Mouse (Mus musculus): Measurements from ENCODE around the gene Gp9.
A peak's percentile ranks its signal among the peaks of the same experiment; 100 is the strongest.

The Gp9 gene

GRCm38 (mm10) chr6:87777842-87778241 lies at the start of gene Gp9:
Gp9 (plus strand) TSS chr6:87778072.
- no peak for DNase-seq (ENCODE audit: low spot score)

GRCm38 (mm10) chr6:87728102-87728501 lies 49.8 kb upstream of the Gp9 start:
- no peak for DNase-seq (ENCODE audit: low spot score)

- DNase-seq (ENCODE audit: low spot score): no peak
Observed at GRCm38 (mm10) chr6:87730141-87730540, 47.7 kb upstream of the Gp9 start.

GRCm38 (mm10) chr6:87730591-87731462 lies 47.0 kb upstream of the Gp9 start, which contains the start of gene Efcc1:
Efcc1 (plus strand) TSS chr6:87730869.
- DNase-seq (ENCODE audit: low spot score): peak; percentile 21

GRCm38 (mm10) chr6:87731463-87732095 lies 46.3 kb upstream of the Gp9 start:
- DNase-seq (ENCODE audit: low spot score): no peak

- no peak for DNase-seq (ENCODE audit: low spot score)
Observed at GRCm38 (mm10) chr6:87732151-87733011, 45.5 kb upstream of the Gp9 start.

- no peak for DNase-seq (ENCODE audit: low spot score)
Observed at GRCm38 (mm10) chr6:87733131-87733930, 44.5 kb upstream of the Gp9 start.

- DNase-seq (ENCODE audit: low spot score): peak; percentile 26
Observed at GRCm38 (mm10) chr6:87734136-87734535, 43.7 kb upstream of the Gp9 start.

GRCm38 (mm10) chr6:87736923-87737322 lies 40.9 kb upstream of the Gp9 start:
- no peak for DNase-seq (ENCODE audit: low spot score)

GRCm38 (mm10) chr6:87737921-87738626 lies 39.8 kb upstream of the Gp9 start:
- no peak for DNase-seq (ENCODE audit: low spot score)

GRCm38 (mm10) chr6:87739898-87740297 lies 38.0 kb upstream of the Gp9 start:
- DNase-seq (ENCODE audit: low spot score): no peak

GRCm38 (mm10) chr6:87740496-87740895 lies 37.4 kb upstream of the Gp9 start:
- DNase-seq (ENCODE audit: low spot score): no peak

- DNase-seq (ENCODE audit: low spot score): no peak
Observed at GRCm38 (mm10) chr6:87741978-87742377, 35.9 kb upstream of the Gp9 start.

- DNase-seq (ENCODE audit: low spot score): no peak
Observed at GRCm38 (mm10) chr6:87742804-87743203, 35.1 kb upstream of the Gp9 start.

GRCm38 (mm10) chr6:87743281-87743680 lies 34.6 kb upstream of the Gp9 start:
- DNase-seq (ENCODE audit: low spot score): no peak

GRCm38 (mm10) chr6:87744632-87745031 lies 33.2 kb upstream of the Gp9 start:
- DNase-seq (ENCODE audit: low spot score): no peak

- no peak for DNase-seq (ENCODE audit: low spot score)
Observed at GRCm38 (mm10) chr6:87745301-87745700, 32.6 kb upstream of the Gp9 start.

GRCm38 (mm10) chr6:87746059-87746458 lies 31.8 kb upstream of the Gp9 start:
- DNase-seq (ENCODE audit: low spot score): no peak

- DNase-seq (ENCODE audit: low spot score): no peak
Observed at GRCm38 (mm10) chr6:87746849-87747248, 31.0 kb upstream of the Gp9 start.

GRCm38 (mm10) chr6:87748078-87748477 lies 29.8 kb upstream of the Gp9 start:
- no peak for DNase-seq (ENCODE audit: low spot score)

- no peak for DNase-seq (ENCODE audit: low spot score)
Observed at GRCm38 (mm10) chr6:87748531-87748930, 29.3 kb upstream of the Gp9 start.
